Mouse (Mus musculus) midbrain, embryonic 16.5 days (tissue): ENCODE results near the gene Hbq1a. TPM values are rescaled to one million over a fixed set of nuclear protein-coding genes. Genes with fewer than 3 reads are reported as not detected.
"Not testable (repeated sequence)": the region's sequence is repeated elsewhere in the genome, so short reads cannot be mapped to it uniquely, and the experiment has no call there.

ENCODE experiments used
- ATAC-seq: fragments of 200-750 bp; cut with Nextera tagmentation; 2 replicates; pipeline ENCODE4 v1.8.0; 2017; ENCODE audit warnings: moderate TSS enrichment
- H3K27ac ChIP-seq: fragments of 300-500 bp; sonication (generic); 2 replicates; pipeline ENCODE4 v1.5.1; 2014; ENCODE audit warnings: mild to moderate bottlenecking, low read length, mixed read lengths
- H3K27me3 ChIP-seq: fragments of 300-500 bp; sonication (generic); 2 replicates; pipeline ENCODE4 v1.6.1; 2014; ENCODE audit warnings: low read depth, low read length, mixed read lengths; ENCODE audit not compliant: control insufficient read depth, insufficient read depth
- H3K36me3 ChIP-seq: fragments of 300-500 bp; sonication (generic); 2 replicates; pipeline ENCODE4 v1.6.1; 2014; ENCODE audit warnings: mild to moderate bottlenecking, low read length, moderate library complexity, mixed read lengths; ENCODE audit not compliant: control insufficient read depth, insufficient read depth
- H3K4me1 ChIP-seq: fragments of 300-500 bp; sonication (generic); 2 replicates; pipeline ENCODE4 v1.6.1; 2014; ENCODE audit warnings: mild to moderate bottlenecking, low read length, mixed read lengths; ENCODE audit not compliant: control insufficient read depth, insufficient read depth
- H3K4me2 ChIP-seq: fragments of 300-500 bp; sonication (generic); 2 replicates; pipeline ENCODE4 v1.6.1; 2014; ENCODE audit warnings: mild to moderate bottlenecking, low read length, mixed read lengths
- H3K4me3 ChIP-seq: fragments of 300-500 bp; sonication (generic); 2 replicates; pipeline ENCODE4 v1.5.1; 2014; ENCODE audit warnings: low read depth, mild to moderate bottlenecking, low read length, moderate library complexity, mixed read lengths
- H3K9ac ChIP-seq: fragments of 300-500 bp; sonication (generic); 2 replicates; pipeline ENCODE4 v1.6.1; 2014; ENCODE audit warnings: low read depth, low read length, mixed read lengths
- H3K9me3 ChIP-seq: fragments of 300-500 bp; sonication (generic); replicated peaks from 2 replicates; pipeline ENCODE4 v1.6.1; 2014; ENCODE audit warnings: mild to moderate bottlenecking, low read length, mixed read lengths; ENCODE audit not compliant: control insufficient read depth, poor library complexity, severe bottlenecking
- WGBS: fragments of 180-500 bp; shearing (Covaris S2); extraction: QIAGEN DNeasy Blood & Tissue Kit; methylation state at CpG from one replicate; pipeline ENCODE4 v1.1.7; 2014; 5-methylcytosine and 5-hydroxymethylcytosine counted together
- polyA plus RNA-seq: library from polyadenylated mRNA; unstranded; fragments of >200 nt; fragmentation: Nextera tagmentation; extraction: Ambion mirVana; gene quantifications from 2 replicates; pipeline ENCODE4 v1.2.1, GENCODE M21; 2015

The Hbq1a gene
- polyA plus RNA-seq, 1 experiment from 2014 or later, result 2.0 TPM

- H3K9ac ChIP-seq, H3K4me3 ChIP-seq, H3K27ac ChIP-seq, H3K4me2 ChIP-seq, H3K4me1 ChIP-seq, H3K9me3 ChIP-seq, H3K36me3 ChIP-seq, H3K27me3 ChIP-seq, ATAC-seq: not testable (repeated sequence)
- WGBS, result 87% methylated on average over 4 of the region's 4 CpGs
Measured at GRCm38 (mm10) chr11:32292819-32293218, 7.0 kb upstream of the Hbq1a start.

- not testable (repeated sequence) for H3K9me3 ChIP-seq, H3K27ac ChIP-seq, ATAC-seq, H3K9ac ChIP-seq, H3K4me1 ChIP-seq, H3K36me3 ChIP-seq, H3K4me2 ChIP-seq, H3K27me3 ChIP-seq, H3K4me3 ChIP-seq
- WGBS, result 75% methylated on average over 3 of the region's 3 CpGs
Measured at GRCm38 (mm10) chr11:32293479-32293878, 6.4 kb upstream of the Hbq1a start.

GRCm38 (mm10) chr11:32296203-32296602 lies 3.7 kb upstream of the Hbq1a start, which contains the start of gene Hba-a2:
TSS of gene Hba-a2 (plus strand) at chr11:32296489.
- not testable (repeated sequence) for H3K27ac ChIP-seq, H3K9ac ChIP-seq, H3K9me3 ChIP-seq, H3K36me3 ChIP-seq, H3K4me2 ChIP-seq, H3K4me1 ChIP-seq, H3K4me3 ChIP-seq, H3K27me3 ChIP-seq, ATAC-seq
- WGBS, result no CpG with 5 or more reads among the region's 4 CpGs

- not testable (repeated sequence) for H3K27me3 ChIP-seq, H3K4me1 ChIP-seq, H3K4me3 ChIP-seq, H3K36me3 ChIP-seq, ATAC-seq, H3K9ac ChIP-seq, H3K27ac ChIP-seq, H3K9me3 ChIP-seq, H3K4me2 ChIP-seq
- WGBS, result 51% methylated on average over 2 of the region's 2 CpGs
Measured at GRCm38 (mm10) chr11:32297417-32297816, 2.5 kb upstream of the Hbq1a start.

- no peak overlapping the region for H3K27ac ChIP-seq
- H3K4me1 ChIP-seq, result peaks cover 1% of the 10 kb centered on the region
- H3K36me3 ChIP-seq, result no peaks in the 10 kb centered on the region
- ATAC-seq, result no peak
- H3K9me3 ChIP-seq, result no peaks in the 10 kb centered on the region
- H3K27me3 ChIP-seq, result no peaks in the 10 kb centered on the region
- 97% methylated on average over 1 of the region's 1 CpGs for WGBS
- no peak overlapping the region for H3K9ac ChIP-seq
- no peak overlapping the region for H3K4me2 ChIP-seq
- H3K4me3 ChIP-seq, result no peak overlapping the region
Measured at GRCm38 (mm10) chr11:32297866-32298531, 1.9 kb upstream of the Hbq1a start.

- no peaks in the 10 kb centered on the region for H3K27me3 ChIP-seq
- peaks cover 6% of the 10 kb centered on the region for H3K4me1 ChIP-seq
- no peaks in the 10 kb centered on the region for H3K9me3 ChIP-seq
- ATAC-seq, result no peak
- no peak overlapping the region for H3K4me2 ChIP-seq
- 99% methylated on average over 2 of the region's 2 CpGs for WGBS
- no peak overlapping the region for H3K4me3 ChIP-seq
- no peak overlapping the region for H3K9ac ChIP-seq
- H3K27ac ChIP-seq, result no peak overlapping the region
- no peaks in the 10 kb centered on the region for H3K36me3 ChIP-seq
Measured at GRCm38 (mm10) chr11:32298532-32298918, 1.3 kb upstream of the Hbq1a start.

GRCm38 (mm10) chr11:32300279-32301267 lies 704 bp downstream of the Hbq1a start:
- peak overlapping the region; percentile 54 for H3K4me2 ChIP-seq
- 59% methylated on average over 14 of the region's 17 CpGs for WGBS
- peak overlapping the region; percentile 44; the same call in 1 of the 2 replicates for H3K9ac ChIP-seq
- H3K27me3 ChIP-seq, result no peaks in the 10 kb centered on the region
- no peaks in the 10 kb centered on the region for H3K9me3 ChIP-seq
- H3K27ac ChIP-seq, result no peak overlapping the region
- peak; percentile 61 for ATAC-seq
- H3K4me3 ChIP-seq, result peak overlapping the region; percentile 30
- H3K4me1 ChIP-seq, result peaks cover 6% of the 10 kb centered on the region
- no peaks in the 10 kb centered on the region for H3K36me3 ChIP-seq

GRCm38 (mm10) chr11:32301506-32301905 lies 1.6 kb downstream of the Hbq1a start:
- Histone ChIP-seq H3K9ac (no peak overlapping the region), H3K4me1 (peaks cover 6% of the 10 kb centered on the region), H3K36me3 (no peaks in the 10 kb centered on the region), H3K27me3 (no peaks in the 10 kb centered on the region), H3K9me3 (no peaks in the 10 kb centered on the region), H3K4me2 (no peak overlapping the region), H3K4me3 (no peak overlapping the region), H3K27ac (no peak overlapping the region)
- 72% methylated on average over 1 of the region's 1 CpGs for WGBS
- no peak for ATAC-seq
